Mouse (Mus musculus) neural tube, embryonic 15.5 days (tissue): ENCODE measurements around the gene Erc2. TPM values are rescaled to one million over a fixed set of nuclear protein-coding genes. Genes with fewer than 3 reads are reported as not detected.
"Not testable (repeated sequence)": the region's sequence is repeated elsewhere in the genome, so short reads cannot be mapped to it uniquely, and the experiment has no call there.

ENCODE experiments used
- ATAC-seq: fragments of 200-750 bp; cut with Nextera tagmentation; 2 replicates; pipeline ENCODE4 v1.8.0; 2017; ENCODE audit warnings: mild to moderate bottlenecking, moderate TSS enrichment, moderate library complexity; ENCODE audit not compliant: low FRiP score
- H3K27ac ChIP-seq: fragments of 300-500 bp; sonication (generic); replicated peaks from 2 replicates; pipeline ENCODE4 v1.5.1; 2015; ENCODE audit warnings: mild to moderate bottlenecking, inconsistent platforms
- H3K27me3 ChIP-seq: fragments of 300-500 bp; sonication (generic); replicated peaks from 2 replicates; pipeline ENCODE4 v1.6.1; 2015; ENCODE audit warnings: inconsistent platforms
- H3K36me3 ChIP-seq: fragments of 300-500 bp; sonication (generic); 2 replicates; pipeline ENCODE4 v1.6.1; 2015; ENCODE audit warnings: inconsistent platforms
- H3K4me1 ChIP-seq: fragments of 300-500 bp; sonication (generic); 2 replicates; pipeline ENCODE4 v1.6.1; 2015; ENCODE audit warnings: inconsistent platforms
- H3K4me2 ChIP-seq: fragments of 300-500 bp; sonication (generic); 2 replicates; pipeline ENCODE4 v1.6.1; 2015; ENCODE audit warnings: inconsistent platforms, mild to moderate bottlenecking, moderate library complexity
- H3K4me3 ChIP-seq: fragments of 300-500 bp; sonication (generic); replicated peaks from 2 replicates; pipeline ENCODE4 v1.5.1; 2015; ENCODE audit warnings: mild to moderate bottlenecking, inconsistent platforms
- H3K9ac ChIP-seq: fragments of 300-500 bp; sonication (generic); replicated peaks from 2 replicates; pipeline ENCODE4 v1.6.1; 2015; ENCODE audit warnings: mild to moderate bottlenecking, inconsistent platforms
- H3K9me3 ChIP-seq: fragments of 300-500 bp; sonication (generic); replicated peaks from 2 replicates; pipeline ENCODE4 v1.6.1; 2016; ENCODE audit warnings: inconsistent platforms
- WGBS: fragments of 180-500 bp; shearing (Covaris S2); methylation state at CpG from one replicate; pipeline ENCODE4 v1.1.7; 2015; ENCODE audit warnings: mixed read lengths; 5-methylcytosine and 5-hydroxymethylcytosine counted together
- polyA plus RNA-seq: library from polyadenylated mRNA; unstranded; fragments of >200 nt; fragmentation: Nextera tagmentation; extraction: Ambion mirVana; gene quantifications from 2 replicates; pipeline ENCODE4 v1.2.1, GENCODE M21; 2015

Erc2 gene
- polyA plus RNA-seq: 61.8 and 80.3 TPM in 2 replicates

GRCm38 (mm10) chr14:27622176-27622922 is at the start of gene Erc2:
Gene Erc2, plus strand, starts transcription at chr14:27622428.
- ATAC-seq: peak; percentile 95
- no peaks in the 10 kb centered on the region for H3K27me3 ChIP-seq
- H3K4me3 ChIP-seq: peak within 1 kb of the TSS; percentile 85
- H3K27ac ChIP-seq: peak within 1 kb of the TSS; percentile 92
- H3K4me1 ChIP-seq: peaks cover 25% of the 10 kb centered on the region
- H3K4me2 ChIP-seq: peak within 1 kb of the TSS; percentile 73
- H3K9ac ChIP-seq: peak within 1 kb of the TSS; percentile 87
- H3K9me3 ChIP-seq: no peaks in the 10 kb centered on the region
- H3K36me3 ChIP-seq: no peaks in the 10 kb centered on the region
- under 1% methylated on average over 61 of the region's 78 CpGs for WGBS

DNA sequence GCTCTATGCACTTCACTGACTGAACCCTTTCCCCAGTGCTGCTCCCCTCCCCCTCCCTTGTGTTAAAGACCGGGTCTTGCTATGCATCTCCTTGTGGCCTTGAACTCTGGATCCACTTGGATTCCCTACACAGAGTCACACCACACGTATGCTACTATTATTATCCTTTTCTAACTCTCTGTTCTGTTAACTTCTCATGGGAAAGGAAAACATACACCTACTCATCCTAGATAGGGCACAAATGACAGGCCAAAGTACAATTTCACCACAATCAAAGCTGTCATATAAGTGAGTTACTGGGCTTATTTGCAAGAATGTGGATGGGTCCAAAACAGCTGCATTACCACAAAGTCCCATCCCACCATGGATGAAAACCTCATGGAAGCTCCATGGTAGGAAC is 43.8 kb upstream of the Erc2 start:
- WGBS: 84% methylated on average over 2 of the region's 2 CpGs
- Histone ChIP-seq H3K27ac (no peak overlapping the region), H3K4me1 (no peaks in the 10 kb centered on the region)

GRCm38 (mm10) chr14:27589616-27590015 is 32.6 kb upstream of the Erc2 start:
- not testable (repeated sequence) for H3K27ac ChIP-seq, H3K9me3 ChIP-seq, H3K4me1 ChIP-seq, H3K4me3 ChIP-seq, H3K27me3 ChIP-seq, H3K36me3 ChIP-seq, H3K9ac ChIP-seq, H3K4me2 ChIP-seq, ATAC-seq

More for the DNA sequence above, 43.8 kb upstream of the Erc2 start:
- H3K9me3 ChIP-seq: no peaks in the 10 kb centered on the region
- H3K27me3 ChIP-seq: no peaks in the 10 kb centered on the region
- H3K4me3 ChIP-seq: no peak overlapping the region
- no peak overlapping the region for H3K9ac ChIP-seq
- ATAC-seq: no peak
- H3K36me3 ChIP-seq: no peaks in the 10 kb centered on the region
- H3K4me2 ChIP-seq: no peak overlapping the region

- 92% methylated on average over 7 of the region's 7 CpGs for WGBS
- Histone ChIP-seq H3K4me3 (no peak overlapping the region), H3K27ac (no peak overlapping the region), H3K4me2 (no peak overlapping the region), H3K9me3 (peaks cover 8% of the 10 kb centered on the region; the same call in 1 of the 2 replicates), H3K4me1 (no peaks in the 10 kb centered on the region), H3K27me3 (0 out of 2 replicates have a peak, but pooled peaks cover 2% of the 10 kb centered on the region), H3K36me3 (no peaks in the 10 kb centered on the region), H3K9ac (no peak overlapping the region)
- ATAC-seq: no peak
Observed at GRCm38 (mm10) chr14:27592163-27592562, 30.1 kb upstream of the Erc2 start.

DNA sequence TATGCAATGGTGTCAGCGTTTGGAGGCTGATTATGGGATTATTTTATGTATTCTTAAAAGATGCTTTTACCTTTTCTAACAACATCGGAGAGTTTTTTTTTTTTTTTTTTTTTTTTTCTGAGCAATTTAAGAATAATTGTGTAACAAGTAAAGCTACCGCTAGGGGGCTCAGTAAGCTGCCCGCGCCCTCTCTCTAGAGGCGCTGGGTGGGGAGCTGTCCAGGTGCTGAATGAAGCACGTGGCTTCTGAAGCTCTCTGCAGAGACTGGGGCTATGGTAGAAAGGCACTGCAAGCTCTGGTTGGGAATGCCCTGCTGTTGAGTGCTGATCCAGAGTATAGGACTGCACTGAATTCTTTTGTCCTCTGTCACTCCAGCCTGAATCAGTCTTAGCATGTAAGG is 26.0 kb upstream of the Erc2 start:
- Histone ChIP-seq H3K4me3 (no peak overlapping the region), H3K4me1 (no peaks in the 10 kb centered on the region), H3K9ac (no peak overlapping the region), H3K9me3 (peaks cover 8% of the 10 kb centered on the region; the same call in 1 of the 2 replicates), H3K4me2 (no peak overlapping the region), H3K27ac (no peak overlapping the region), H3K36me3 (no peaks in the 10 kb centered on the region), H3K27me3 (0 out of 2 replicates have a peak, but pooled peaks cover 2% of the 10 kb centered on the region)
- WGBS: 4% methylated on average over 7 of the region's 7 CpGs
- no peak for ATAC-seq

DNA sequence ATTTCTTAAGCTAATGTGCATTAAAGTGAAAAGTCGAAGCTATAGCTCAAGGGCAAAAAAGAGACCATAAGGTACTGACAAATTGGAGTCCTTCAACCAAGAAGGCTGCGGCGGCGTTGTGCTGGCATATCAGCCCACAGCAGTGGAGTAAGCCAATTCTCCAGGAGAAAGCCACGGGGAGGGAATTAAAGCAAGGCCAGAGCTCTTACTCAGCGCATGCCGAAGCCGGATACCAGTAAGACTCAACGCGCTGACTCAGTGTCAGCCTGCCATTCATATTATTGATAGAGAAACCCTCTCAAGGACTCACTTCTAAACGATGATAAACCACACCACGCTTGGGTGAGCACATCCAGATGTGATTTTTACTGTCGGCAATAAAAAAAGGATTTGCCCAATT is 20.1 kb upstream of the Erc2 start:
- Histone ChIP-seq H3K27me3 (no peaks in the 10 kb centered on the region), H3K36me3 (no peaks in the 10 kb centered on the region), H3K9me3 (no peaks in the 10 kb centered on the region), H3K4me1 (peaks cover 5% of the 10 kb centered on the region), H3K9ac (no peak overlapping the region), H3K4me2 (peak overlapping the region; percentile 25), H3K4me3 (no peak overlapping the region), H3K27ac (no peak overlapping the region)
- whole genome bisulfite sequencing: 41% methylated on average over 13 of the region's 13 CpGs
- no peak for ATAC-seq

DNA sequence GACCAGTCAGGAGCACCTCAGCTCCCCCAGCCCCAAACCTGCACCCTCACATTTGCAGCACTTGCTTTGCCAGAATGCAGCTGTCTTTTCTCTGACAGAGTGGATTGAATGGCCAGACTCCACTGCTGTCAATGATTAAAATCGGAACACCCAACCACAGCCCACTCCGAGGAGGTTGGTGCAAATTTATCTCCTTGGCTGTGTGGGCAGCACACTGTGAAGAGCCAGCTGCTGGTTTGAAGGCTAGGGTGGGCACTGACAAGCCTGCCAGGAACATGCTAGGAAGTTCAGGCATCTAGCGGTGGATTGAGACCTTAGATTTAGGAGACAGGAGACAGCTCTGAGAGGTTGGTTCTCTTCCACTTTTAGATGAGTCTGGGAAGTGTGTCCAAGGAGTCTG is 14.8 kb upstream of the Erc2 start:
- Histone ChIP-seq H3K27me3 (no peaks in the 10 kb centered on the region), H3K9me3 (no peaks in the 10 kb centered on the region), H3K36me3 (no peaks in the 10 kb centered on the region), H3K4me1 (peaks cover 3% of the 10 kb centered on the region), H3K27ac (no peak overlapping the region), H3K4me3 (no peak overlapping the region), H3K9ac (no peak overlapping the region), H3K4me2 (no peak overlapping the region)
- WGBS: 73% methylated on average over 3 of the region's 3 CpGs
- no peak for ATAC-seq

- Histone ChIP-seq H3K36me3 (no peaks in the 10 kb centered on the region), H3K4me3 (no peak overlapping the region), H3K4me2 (no peak overlapping the region), H3K27ac (no peak overlapping the region), H3K9me3 (no peaks in the 10 kb centered on the region), H3K4me1 (no peaks in the 10 kb centered on the region), H3K27me3 (no peaks in the 10 kb centered on the region), H3K9ac (no peak overlapping the region)
- WGBS: 79% methylated on average over 5 of the region's 5 CpGs
- ATAC-seq: no peak
Observed at GRCm38 (mm10) chr14:27613766-27614165, 8.5 kb upstream of the Erc2 start.

GRCm38 (mm10) chr14:27617286-27617685 is 4.9 kb upstream of the Erc2 start:
- no peaks in the 10 kb centered on the region for H3K27me3 ChIP-seq
- no peak overlapping the region for H3K9ac ChIP-seq
- H3K36me3 ChIP-seq: no peaks in the 10 kb centered on the region
- H3K4me1 ChIP-seq: 0 out of 2 replicates have a peak, but pooled peaks cover 7% of the 10 kb centered on the region
- H3K27ac ChIP-seq: no peak overlapping the region
- WGBS: 82% methylated on average over 3 of the region's 3 CpGs
- no peaks in the 10 kb centered on the region for H3K9me3 ChIP-seq
- no peak overlapping the region for H3K4me3 ChIP-seq
- no peak overlapping the region for H3K4me2 ChIP-seq
- no peak for ATAC-seq

- Histone ChIP-seq H3K9me3 (no peaks in the 10 kb centered on the region), H3K4me3 (peak overlapping the region; percentile 85), H3K4me2 (peak overlapping the region; percentile 73), H3K27ac (peak overlapping the region; percentile 92; the same call in 1 of the 2 replicates), H3K9ac (no peak overlapping the region), H3K36me3 (no peaks in the 10 kb centered on the region), H3K27me3 (no peaks in the 10 kb centered on the region), H3K4me1 (peaks cover 25% of the 10 kb centered on the region)
- 49% methylated on average over 8 of the region's 8 CpGs for WGBS
- no peak for ATAC-seq
Observed at GRCm38 (mm10) chr14:27621576-27621975, 652 bp upstream of the Erc2 start.

DNA sequence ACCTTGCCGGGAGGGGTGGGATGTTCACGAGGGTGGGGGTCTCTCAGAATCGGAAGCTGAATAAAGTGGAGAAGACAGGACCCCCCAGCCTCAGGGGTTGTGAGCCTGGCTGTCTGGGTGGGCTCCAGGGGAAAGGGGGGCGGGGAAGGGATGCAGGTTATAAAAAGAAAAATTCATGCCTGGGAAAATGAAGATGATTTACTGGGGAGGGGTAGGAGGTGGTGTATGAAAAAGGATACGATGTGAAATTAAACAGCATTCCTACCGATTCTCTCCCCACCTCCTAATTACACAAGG is 643 bp downstream of the Erc2 start:
- H3K4me2 ChIP-seq: peak overlapping the region; percentile 73
- no peaks in the 10 kb centered on the region for H3K27me3 ChIP-seq
- H3K9ac ChIP-seq: peak overlapping the region; percentile 87
- peak overlapping the region; percentile 85 for H3K4me3 ChIP-seq
- no peaks in the 10 kb centered on the region for H3K9me3 ChIP-seq
- under 1% methylated on average over 6 of the region's 6 CpGs for WGBS
- peak overlapping the region; percentile 92 for H3K27ac ChIP-seq
- no peak; the same call in 1 of the 2 replicates for ATAC-seq
- no peaks in the 10 kb centered on the region for H3K36me3 ChIP-seq
- H3K4me1 ChIP-seq: peaks cover 25% of the 10 kb centered on the region

- H3K27ac ChIP-seq: peak overlapping the region; percentile 92
- H3K4me2 ChIP-seq: peak overlapping the region; percentile 73
- WGBS: 5% methylated on average over 10 of the region's 10 CpGs
- peak overlapping the region; percentile 85 for H3K4me3 ChIP-seq
- H3K36me3 ChIP-seq: no peaks in the 10 kb centered on the region
- no peaks in the 10 kb centered on the region for H3K27me3 ChIP-seq
- no peaks in the 10 kb centered on the region for H3K9me3 ChIP-seq
- peaks cover 25% of the 10 kb centered on the region for H3K4me1 ChIP-seq
- peak overlapping the region; percentile 87 for H3K9ac ChIP-seq
- peak; percentile 69 for ATAC-seq
Observed at GRCm38 (mm10) chr14:27623368-27623767, 1.1 kb downstream of the Erc2 start.
